Mouse (Mus musculus): ENCODE measurements around the gene Dtnbp1.

Gene Dtnbp1

DNA sequence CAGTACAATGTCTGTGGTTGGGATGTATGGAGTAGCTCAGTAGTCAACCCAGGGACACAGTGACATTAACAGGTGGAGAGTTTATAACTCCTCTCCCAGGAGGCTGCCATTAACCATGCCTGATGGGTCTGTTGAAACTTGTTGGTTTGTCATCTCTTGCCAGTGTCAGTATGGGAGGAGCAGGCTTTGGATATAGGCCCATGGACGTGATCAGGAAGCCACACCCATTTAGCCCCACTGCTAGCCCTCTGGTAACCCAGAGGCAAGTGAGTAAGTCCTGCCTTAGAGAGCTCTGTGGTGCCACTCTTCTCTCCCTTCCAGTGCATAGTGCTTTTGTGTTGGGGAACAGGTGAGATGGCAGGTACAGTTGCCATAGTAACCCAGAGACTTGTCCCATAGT, 97.7 kb downstream of the Dtnbp1 start:
- no peak for DNase-seq (ENCODE audit: low spot score in 2 of 2)

DNA sequence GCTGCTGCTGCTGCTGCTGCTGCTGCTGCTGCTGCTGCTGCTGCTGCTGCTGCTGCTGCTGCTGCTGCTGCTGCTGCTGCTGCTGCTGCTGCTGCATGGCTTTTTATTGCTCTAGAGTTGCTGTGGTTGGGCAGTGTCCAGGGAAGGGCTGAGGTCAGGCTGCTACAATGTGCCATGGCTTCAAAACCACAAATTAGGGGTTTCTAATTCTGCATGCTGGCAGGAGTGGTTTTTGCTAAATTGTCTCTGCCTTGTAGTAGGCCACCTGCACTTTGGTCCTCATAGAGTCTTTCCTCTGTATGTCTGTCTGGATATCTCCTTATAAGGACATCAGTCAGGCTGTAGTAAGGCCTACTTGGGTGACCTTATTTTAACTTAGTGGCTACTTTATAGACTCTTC, 98.5 kb downstream of the Dtnbp1 start:
- no peak for DNase-seq (ENCODE audit: low spot score in 2 of 2)

DNA sequence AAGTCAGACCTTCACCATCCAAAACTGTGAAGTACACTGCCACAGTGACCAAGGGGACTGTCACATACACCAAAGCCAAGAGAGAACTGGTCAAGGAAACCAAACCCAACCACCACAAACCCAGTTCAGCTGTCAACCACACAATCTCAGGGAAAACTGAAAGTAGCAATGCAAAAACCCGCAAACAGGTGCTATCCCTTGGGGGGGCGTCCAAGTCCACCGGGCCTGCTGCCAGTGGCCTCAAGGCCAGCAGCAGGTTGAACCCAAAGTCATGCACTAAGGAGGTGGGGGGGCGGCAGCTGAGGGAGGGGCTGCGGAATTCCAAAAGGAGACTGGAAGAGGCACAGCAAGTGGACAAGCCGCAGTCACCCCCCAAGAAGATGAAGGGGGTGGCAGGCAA, 99.6 kb downstream of the Dtnbp1 start:
- DNase-seq (ENCODE audit: low spot score in 2 of 2) = no peak

DNA sequence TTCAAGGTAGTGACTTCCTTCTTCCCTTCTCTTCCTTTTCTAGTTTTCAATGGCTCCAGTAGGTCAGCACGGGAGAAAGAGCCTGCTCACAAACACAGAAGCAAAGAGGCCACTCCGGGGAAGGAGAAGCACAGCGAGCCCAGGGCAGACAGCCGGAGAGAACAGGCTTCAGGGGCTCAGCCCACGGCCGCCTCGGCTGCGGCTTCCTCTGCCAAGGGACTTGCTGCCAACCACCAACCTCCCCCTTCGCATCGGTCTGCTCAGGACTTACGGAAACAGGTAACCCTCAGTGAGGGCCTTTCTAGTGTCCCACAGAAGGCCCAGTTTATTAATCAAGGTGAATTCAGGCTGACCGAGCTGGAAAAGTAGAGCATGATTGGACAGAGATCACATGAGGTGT, 105.7 kb downstream of the Dtnbp1 start:
- DNase-seq (ENCODE audit: low spot score in 2 of 2) = no peak

DNA sequence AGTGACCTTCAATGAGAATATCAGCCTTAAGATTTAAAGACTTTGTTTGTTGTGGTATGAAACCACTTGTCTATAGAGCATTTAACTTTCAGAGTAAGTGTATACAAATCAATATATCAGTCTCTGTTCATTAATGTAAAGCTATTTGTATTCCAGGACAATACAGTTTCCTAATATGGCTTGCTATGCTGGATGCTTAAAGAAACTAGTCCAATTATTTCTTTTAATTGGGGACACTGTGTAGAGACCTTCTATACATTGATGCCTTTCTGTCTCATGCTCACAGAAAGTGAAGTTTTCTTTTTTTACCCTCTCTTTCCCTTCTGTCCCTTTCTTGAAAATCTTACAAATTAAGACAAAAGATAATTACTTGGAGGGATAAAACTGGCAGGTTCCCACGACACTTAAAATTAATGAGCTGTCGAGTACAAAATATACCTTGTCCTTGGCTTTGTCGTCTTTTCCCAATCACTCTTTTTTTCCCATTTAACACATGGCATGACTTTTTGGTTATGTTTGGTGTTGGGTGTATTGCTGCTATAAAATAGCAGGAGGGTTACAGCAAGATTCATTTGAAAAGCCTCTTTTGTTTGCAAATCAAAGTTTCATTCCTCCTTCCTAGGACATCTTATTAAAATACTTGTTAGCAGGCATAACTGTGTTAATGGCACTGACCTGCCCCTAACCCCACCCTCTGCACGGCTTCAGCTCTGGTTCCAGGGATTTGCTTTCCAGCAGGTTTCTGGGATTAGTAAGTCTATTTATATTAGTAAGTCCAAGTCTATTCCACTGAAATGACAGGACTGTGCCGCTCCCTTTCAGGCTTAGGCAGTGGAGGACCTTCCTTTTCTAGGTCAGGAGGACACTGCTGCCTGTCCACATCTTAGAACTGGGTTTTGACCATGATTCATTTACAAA, 109.9 kb downstream of the Dtnbp1 start:
- no peak for DNase-seq (ENCODE audit: low spot score in 2 of 2)

DNA sequence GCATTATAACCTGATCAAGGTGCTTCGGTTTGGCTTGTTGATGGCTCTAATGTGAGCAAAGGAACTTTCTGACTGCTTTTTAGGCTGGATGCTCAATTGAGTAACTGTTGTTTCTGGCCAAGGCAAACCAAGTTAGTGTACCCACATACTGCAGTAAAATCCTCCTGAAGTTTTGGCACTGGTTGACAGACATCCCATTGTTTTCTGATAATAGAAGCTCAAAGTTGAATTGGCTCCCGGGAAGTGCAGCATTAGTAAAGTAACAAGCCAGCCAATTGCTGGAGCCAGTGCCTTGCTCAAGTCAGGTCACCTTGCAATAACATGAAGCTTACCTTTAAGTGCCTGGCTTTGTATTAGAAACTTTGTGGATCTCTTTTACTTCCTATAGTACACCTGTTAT, 111.3 kb downstream of the Dtnbp1 start:
- DNase-seq (ENCODE audit: low spot score in 2 of 2) = no peak

DNA sequence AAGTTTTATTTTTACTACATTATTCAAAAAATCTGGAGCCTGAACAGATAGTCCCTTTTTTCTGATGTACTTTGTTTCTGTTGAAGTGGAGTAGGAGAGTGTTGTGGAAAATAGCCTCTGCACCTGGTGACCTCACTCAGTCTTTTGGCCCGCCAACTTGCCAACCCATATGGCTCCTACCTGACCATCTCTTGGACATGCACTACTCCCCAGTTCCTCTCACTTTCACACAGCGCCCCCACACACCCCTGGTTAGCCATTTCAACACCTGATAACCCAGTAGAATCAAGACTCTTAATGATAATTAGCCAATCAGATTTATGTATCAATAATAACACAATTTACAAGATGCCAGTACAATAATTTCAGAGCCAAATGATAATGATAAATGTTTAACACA, 115.7 kb downstream of the Dtnbp1 start:
- no peak for DNase-seq (ENCODE audit: low spot score in 2 of 2)

DNA sequence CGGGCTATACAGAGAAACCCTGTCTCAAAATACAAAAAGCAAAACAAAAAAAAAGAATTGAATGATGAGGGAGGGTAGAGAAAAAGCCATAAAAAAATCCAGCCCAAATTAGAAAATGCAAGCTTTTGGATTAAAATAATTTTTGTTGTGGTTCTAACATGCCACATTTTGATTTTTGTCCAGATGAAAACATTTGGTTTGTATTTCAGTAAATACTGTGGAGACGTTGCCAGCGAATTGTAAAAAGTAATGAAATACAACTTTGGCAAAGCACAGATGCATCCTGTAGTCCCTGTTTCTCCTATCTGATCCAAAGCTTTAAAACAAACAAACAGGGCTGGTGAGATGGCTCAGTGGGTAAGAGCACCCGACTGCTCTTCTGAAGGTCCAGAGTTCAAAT, 120.9 kb downstream of the Dtnbp1 start:
- no peak for DNase-seq (ENCODE audit: low spot score in 2 of 2)

DNA sequence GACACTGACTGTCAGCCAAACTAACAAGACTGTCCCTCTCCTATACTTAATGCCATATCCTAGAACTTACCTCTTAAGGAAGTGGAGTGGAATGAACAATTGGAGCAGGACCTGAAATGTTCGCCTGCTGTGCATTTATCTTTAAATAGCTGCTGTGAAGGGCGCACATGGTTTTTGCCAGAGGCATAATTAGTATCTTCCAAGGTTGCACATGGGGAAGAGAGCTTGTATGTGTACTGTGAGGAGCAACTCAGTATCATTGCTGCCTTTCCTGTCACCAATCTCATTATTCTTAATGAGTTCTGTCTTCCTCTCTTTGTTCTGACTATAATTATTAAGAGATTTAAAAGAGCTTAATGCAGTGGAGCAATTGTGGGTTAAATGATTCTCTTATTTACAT, 125.1 kb downstream of the Dtnbp1 start:
- DNase-seq (ENCODE audit: low spot score in 2 of 2) = no peak

All from right cerebral cortex, postnatal 36 days (tissue).